Mouse (Mus musculus) megakaryocyte progenitor cell, adult 5-6 weeks (primary cell): ENCODE results near the gene Tfrc. TPM values are rescaled to one million over a fixed set of nuclear protein-coding genes. Genes with fewer than 3 reads are reported as not detected.

ENCODE experiments used
- ATAC-seq: replicated peaks from 2 replicates; pipeline ENCODE4 v1.8.0; 2016; ENCODE audit warnings: mild to moderate bottlenecking, moderate TSS enrichment, inconsistent platforms; ENCODE audit not compliant: poor library complexity
- total RNA-seq, 2 experiments: library from RNA; stranded (forward) in 1 of 2; stranded (reverse) in 1 of 2; fragments of 157-497, 149-512 nt in 1 of 2; fragments of 200-1000 nt in 1 of 2; gene quantifications; 2 replicates each; pipeline versions ENCODE4 v1.2.3 to v1.2.4; 2015 to 2017

Gene Tfrc
- total RNA-seq, 2 experiments from 2014 or later = 110 to 138 TPM

DNA sequence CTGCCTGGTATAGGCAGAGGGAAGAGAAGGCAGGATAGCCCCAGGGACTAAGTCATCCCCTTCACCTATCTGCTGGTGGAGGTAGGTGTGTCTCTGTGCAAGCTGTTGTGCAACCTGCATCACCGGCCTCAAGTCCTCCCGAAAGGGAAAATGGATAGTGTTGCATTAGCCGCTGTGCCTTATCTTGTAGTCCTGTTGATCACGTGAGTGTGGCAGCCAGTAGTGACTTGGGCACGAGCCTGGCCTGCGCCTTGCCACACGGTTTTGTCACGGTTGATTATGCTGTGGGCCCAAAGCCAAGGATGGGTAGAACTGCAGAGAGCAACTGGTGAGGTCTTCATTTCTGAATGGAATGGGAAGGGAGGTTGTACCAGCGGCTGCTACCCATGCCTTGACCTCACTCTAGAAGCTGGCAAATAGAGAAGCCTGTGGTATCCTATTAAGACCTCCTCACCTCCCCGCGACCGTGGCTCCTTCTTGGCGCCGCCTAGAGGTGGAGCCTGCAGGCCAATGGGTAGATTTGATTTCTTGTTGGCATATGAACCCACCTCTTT is 36.7 kb downstream of the Tfrc start:
- peak; percentile 79 for ATAC-seq

DNA sequence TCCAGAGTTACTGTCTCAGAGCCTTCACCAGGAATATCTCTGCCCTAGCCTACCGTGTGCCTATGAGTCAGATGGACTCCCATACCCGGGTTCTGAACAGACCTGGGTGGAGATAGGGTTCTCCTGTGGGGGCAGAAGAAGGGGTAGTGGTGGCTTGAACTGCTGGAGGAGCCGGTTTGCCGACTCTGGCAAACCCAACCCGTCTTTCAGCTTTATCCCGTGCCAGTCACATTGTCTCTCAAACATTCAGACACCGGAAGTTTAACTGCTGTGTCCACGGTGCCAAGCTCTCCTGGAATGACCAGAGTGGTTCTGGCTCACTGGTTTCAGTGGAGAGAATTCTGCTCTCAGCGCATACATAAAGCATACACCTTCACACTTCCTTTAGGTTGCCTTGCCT is 37.3 kb downstream of the Tfrc start:
- no peak for ATAC-seq

DNA sequence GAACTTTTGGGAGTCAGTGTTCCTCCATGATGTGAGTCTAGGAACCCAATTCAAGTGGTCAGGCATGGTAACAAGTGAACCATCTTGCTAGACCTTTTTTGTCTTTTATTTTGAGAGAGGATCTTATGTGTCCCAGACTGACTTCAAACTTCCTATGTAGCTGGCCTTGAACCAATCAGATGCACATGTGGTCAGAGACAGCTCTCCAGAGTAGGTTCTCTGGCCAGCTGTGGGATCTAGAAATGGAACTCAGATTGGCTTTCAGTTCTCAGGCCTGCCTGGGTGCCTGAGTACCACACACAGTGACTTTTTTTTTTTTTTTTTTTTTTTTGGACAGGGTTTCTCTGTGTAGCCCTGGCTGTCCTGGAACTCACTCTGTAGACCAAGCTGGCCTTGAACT is 39.0 kb downstream of the Tfrc start:
- no peak for ATAC-seq

DNA sequence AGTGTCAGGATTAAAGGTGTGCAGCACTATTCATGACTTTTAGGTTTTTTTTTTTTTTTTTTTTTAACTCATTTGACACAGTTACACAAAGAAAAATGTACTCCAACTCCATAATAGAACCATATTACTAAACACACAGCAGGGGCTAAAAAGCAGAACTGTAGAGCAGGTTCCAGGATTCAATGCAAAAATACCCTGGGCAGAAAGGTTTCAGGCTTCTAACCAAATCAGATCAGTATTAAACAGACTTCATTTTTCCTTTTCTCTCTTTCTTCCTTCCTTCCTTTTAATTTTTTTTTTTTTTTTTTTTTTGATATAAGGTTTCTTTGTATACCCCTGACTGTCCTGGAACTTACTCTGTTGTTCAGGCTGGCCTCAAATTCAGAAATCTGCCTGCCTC is 41.7 kb downstream of the Tfrc start:
- no peak for ATAC-seq

DNA sequence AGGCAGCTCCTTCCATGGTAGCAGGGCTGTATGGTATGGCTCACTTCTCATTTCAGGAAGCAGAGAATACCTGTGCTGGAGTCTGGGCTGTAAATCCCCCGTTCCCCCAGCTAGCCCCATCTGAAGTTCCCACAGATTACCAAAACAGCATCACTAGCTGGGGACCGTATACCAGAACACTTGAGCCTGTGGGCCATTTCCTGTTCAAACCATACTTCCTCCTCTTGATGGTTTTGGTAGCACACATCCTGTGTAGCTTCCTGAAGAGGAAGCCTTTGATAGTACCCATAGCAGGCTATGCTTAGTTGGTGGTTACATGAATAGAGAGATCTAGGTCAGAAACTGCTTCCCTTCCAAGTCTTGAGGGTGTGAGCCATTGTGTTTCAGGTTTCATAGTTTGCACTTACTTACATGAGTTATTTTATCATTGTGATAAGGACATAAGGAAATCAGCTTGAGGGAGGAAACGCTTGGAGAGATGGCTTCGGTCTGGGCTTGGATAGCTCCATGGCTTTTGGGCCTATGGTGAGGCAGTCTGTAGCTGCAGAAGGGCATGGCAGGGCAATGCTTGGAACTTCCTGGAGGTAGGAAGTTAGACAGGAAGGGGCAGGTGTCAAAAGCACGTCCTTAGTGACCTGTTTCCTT is 42.4 kb downstream of the Tfrc start:
- peak; percentile 90 for ATAC-seq

DNA sequence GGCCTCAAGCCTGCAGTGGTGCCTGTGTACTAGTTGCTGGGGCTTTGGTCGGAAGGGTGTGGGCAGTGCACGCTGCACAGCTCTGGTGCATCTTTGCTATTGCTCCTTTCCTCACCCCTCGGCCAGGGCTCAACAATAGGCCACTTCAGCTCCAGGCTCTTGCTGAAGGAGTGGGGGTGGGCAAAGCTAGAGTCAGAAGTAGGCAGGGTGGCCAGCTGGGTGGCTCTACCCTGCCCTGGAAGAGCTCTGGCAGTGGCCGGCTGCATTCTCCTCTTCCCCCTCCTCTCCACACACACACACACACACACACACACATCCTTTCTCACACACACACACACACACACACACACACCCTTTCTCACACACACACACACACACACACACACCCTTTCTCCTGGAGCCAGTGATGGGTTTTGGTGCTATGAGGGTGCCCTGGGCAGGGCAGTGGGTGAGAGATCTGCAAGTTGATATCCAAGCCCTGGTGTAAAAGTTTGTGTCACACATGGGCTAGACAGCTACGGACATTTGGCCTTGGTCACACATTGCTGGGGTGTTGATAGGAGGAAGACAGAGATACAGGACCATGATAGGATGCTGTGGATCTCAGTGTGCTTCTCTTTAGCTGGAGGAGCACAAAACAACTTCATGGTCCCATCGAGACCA is 45.5 kb downstream of the Tfrc start:
- no peak for ATAC-seq

DNA sequence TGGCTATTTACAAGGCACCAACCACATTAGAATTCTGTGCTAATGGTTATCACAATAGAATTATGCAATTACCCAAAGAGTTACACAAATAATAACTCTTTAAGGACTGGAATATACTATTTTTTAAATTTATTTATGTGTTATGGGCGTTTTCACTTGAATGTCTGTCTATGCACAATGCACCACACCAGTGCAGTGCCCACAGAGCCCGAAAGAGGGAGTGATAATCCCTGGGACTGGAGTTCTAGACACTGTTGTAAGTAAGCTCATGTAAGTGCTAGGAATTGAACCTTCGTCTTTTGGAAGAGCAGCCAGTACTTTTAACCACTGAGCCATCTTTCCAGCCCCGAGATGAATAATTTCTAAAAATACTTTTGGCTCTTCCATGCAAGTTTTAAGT is 46.8 kb downstream of the Tfrc start:
- no peak for ATAC-seq

DNA sequence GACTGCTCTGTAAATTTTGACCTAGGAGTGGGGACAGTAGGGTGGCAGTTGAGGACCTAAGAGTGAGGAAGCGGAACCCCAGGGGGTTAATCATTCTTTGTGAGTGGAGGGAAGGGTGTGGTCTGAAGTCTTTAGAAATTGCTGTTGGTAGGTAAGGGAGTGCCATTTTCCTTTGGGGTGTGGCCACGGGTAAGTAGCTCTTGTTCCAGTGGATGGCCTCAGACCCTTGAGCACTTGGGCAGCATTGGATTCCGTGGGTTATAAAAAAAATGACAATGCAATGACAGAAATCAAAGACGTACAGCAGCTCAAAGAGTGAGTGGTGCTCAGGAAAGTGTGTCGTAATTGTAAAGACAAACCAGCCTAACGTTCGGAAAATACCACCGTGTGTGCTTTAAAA is 47.6 kb downstream of the Tfrc start:
- no peak for ATAC-seq

DNA sequence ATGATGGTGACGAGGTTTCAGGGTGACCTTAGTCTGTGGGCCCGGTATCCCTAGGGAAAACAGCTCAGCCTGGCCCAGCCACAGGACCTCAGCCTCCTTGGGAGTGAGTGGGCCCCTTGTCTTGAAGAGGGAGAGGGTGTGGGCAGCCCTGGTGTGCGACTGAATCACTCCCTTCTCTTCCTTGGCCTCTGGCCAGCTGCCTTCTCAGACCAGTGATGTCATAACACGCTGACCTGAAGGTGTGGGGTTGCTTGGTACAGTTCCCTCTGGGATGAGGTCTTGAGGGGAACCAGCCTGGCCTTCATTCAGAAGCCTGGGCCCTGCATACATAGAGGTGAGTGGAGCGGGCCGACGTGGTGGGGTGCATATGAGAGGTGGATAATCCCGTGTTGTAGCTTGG is 48.1 kb downstream of the Tfrc start:
- no peak for ATAC-seq

DNA sequence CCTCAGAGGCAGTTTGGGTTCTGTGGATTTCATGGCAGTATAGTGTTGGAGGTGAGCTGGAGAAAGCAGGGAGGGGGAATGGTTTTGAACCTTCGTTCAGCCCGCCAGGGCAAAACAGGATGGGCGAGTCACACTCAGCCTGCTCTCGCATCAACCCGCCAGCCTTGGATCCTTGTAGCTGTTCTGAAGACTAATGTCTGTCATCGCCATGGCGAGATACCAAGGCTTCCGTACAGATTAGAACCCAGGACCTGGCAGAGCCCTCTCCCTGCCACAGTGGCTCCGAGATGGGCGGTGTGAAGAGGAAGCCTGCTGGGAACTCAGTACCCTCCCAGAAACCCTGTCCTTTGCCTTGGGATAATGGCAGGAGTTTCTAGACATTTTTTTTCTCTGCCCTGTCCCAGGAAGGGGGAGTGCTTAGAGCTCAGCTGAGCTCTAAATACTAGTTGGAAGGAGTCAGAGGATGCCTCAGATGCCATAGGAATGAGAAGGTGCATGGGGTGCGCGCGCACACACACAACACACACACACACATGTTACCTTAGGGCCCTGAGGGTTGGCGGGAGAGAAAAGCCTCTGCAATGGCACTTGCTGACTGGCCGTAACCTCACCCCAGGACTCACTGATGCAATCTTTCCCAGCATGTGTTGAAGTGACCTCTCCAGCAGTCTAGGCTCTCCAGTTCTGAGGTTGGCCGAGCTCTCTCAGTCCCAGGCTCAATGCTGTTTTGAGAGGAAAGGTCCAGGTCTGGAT is 49.0 kb downstream of the Tfrc start:
- no peak for ATAC-seq

DNA sequence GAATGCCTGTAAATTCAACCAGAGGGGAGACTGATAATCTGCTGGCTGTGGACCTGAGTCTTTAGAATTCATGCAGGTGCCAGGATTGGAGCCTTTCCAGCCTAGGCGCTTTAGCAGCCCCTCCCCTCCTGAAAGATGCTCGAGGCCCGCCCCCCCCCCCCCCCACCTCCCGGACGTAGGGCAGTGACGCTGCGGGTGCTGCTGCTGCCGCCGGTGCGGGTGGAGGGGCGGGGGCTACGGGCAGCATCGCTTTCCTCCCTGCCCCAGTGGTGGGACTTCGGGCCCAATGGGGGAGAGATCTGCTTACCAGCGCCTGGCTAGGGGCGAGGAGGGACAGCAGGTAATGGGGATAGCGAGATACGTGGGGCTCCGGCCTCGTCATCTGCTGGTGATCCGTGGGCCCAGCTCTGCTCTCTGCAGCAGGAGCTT is 50.0 kb downstream of the Tfrc start:
- ATAC-seq = peak; percentile 26

DNA sequence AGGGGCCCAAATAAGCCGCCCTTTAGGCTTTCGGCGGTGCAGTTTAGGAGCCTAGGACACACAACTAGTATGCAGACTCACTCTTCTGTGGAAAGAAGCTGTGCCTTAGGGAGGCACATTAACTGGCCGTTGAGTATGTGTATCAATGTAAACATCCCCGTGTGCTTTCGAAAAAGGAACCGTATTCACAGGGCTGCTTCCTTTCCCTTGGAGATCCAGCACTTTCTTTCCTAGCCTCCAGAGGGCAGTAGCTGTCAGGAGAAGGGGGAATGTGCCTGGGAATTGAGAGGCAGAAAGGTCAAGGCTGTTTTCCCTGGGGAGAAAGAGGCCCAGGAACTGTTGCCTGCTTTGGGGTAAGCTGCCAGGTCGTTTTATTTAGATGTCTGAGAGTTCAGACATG is 50.7 kb downstream of the Tfrc start:
- peak; percentile 40 for ATAC-seq

DNA sequence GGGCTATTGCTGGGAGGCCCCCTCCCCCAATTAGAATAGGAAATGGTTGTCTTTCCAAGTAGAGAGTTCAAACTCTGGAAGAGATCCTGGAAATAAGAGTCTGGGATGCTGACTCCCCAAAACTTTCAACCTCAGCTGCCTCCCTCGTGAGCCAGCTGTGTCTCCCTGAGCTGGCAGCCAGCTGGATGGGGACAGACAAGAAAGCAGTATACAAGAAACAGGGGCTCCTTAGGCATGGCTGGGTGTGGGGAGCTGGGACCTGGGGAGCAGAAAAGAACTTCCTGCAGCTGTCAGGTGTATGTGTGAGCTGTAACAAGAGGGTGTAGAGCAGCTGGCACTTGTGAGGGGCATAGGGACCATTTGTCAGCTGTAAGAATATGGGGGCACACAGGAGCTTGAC is 51.4 kb downstream of the Tfrc start:
- no peak for ATAC-seq

DNA sequence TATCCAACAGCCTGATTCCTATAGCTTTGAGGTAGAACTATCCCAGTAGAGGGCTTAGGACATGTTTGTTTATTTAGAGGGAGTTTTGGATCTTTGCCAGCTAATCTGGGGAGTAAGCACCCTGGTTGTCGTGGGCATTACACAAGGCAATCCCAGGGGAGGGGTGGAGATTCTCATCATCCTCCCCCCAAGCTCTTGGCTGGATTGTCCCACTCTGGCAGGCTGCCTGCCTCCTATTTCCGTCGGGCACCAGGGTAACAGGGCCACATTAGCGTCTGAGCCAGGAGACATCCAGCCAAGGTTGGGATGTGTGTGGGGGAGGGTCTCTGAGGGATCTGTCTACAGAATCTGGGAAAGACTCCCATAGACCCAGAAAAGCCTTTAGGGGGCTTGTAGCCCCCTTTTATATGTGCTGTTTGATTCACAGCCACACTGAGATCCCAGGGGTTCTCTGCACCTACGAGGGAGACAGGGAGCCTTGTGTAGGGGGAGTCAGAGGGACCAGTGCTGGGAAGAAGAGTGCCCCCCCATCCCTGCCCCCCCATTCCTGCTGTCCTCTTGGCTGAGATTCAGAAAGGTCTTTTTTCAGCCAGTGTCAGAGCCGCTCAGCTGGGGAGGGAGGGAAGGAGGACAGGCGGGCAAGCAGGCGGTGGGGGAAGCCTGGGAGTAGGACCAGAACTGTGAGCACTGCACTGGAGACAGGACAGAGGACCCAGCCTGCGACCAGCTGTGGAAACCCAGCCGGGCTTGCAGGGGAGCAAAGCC is 52.0 kb downstream of the Tfrc start:
- no peak for ATAC-seq

DNA sequence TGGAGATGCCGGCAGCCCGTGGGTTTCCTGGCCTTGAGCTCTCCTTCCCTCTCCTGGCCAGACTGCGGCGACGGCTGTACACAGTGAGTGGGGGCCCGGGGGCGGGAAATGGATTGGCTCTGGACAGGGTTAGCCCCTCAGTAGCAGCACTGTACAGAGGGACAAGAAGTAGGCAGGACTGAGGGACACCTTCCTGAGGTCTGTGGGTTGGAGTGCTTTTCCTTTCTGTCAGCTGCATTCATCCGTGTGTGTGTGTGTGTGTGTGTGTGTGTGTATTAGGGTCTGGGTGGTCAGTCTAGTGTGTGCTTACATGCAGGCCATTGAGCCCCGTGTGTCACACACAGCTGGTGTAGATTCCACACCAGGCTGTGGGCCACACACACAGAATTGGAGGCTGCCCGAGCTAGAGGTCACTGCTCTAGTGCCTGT is 52.8 kb downstream of the Tfrc start:
- ATAC-seq = no peak

DNA sequence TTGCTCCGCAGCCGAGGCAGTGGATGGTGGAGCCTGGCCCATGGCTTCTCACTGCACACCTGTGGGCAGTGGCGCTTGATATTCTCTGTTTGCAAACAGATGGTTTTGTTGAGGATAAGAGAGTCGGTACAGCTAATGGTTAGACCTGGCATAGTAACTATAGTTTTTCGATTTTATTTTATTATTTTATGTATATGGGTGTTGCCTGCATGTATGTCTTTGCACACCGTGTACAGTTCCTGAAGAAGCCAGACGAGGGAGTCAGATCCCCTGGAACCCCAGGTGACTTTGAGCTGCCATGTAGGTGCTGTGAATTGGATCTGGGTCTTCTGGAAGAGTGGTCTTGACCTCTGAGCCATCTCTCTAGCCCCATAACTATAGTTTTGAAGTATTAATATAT is 53.7 kb downstream of the Tfrc start:
- no peak for ATAC-seq

DNA sequence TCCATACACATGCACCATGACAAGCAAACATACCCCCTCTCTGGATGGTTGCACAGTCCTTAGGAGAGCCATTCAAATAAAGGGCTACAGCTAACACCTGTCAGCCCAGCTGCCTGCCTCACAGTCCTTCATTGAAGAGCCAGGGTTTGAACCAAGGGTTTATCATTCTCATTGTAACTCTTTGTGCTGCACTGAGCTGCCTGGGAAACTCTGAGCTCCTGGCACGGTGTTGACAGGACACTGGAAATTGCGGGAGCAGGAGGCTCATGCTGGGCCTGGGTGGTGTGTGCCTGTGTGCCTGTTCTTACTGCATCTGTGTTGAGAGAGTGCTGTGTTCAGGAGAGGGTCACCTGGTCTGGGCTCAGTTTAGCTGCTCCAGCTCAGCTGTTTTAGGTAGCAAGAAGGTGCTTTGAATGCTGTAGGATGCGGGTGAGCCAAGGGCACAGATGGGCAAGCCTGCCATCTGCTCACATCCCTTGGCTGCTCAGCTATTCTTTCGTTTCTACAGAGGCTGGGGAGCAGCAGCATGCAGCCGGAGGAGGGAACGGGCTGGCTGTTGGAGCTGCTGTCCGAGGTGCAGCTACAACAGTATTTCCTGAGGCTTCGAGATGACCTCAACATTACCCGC is 54.6 kb downstream of the Tfrc start:
- no peak for ATAC-seq

DNA sequence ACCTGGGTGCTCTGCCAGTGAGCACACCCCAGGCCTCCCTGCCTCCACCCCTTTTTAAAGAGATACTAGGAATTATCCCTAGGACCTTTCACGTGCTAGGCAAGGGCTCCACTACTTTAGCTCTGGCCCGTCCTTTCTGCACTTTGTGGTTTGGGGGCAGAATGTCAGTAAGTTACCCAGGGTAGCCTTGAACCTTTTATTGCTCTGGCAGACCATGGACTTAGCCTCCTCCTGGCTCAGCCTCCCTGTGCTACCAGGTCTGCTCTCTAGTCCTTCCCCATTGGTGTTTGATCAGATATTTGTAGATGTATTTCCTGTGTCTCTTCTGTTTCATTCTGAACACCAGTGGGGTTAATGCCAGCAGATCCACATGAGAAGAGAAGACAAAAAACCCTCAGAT is 55.5 kb downstream of the Tfrc start:
- ATAC-seq = no peak

DNA sequence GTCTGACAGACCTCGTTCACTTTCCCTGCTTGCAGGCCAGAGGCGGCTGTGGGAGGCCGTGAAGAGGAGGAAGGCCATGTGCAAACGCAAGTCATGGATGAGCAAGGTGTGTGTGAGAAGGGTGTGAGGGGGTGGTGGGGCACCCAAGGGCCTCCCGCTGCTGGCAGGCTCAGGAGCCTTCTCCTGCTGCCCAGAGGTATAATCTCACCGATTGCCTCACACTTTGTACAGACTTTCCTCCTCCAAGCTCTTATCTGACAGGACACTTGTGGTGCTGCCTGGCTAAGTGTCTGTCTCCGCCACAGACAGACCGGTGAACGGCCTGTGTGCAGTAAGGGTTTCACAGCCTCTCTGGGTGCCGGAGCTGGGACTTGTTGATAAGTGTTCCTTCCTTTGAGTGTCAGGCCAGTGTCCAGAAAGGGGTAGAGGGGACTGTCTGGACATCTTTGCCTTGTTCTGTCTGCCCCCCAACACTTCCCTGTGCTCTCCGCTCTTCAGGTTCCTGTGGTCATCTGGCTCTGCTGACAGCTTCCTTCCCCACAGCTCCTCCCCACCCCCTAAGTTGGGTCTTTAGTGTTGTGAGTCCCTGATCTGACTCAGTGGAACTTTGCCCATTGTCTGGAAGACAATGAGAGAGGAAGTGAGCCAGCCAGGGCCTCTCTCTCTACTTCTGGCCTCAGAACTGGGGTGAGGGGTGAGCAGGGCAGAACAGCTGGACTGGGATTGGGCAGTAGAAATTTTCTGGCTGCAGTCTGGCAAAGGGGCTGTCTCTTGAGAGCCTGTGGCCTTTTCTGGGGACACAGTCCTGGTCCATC is 57.3 kb downstream of the Tfrc start:
- ATAC-seq = peak; percentile 83
